Mouse (Mus musculus) B cell, adult 2 months (primary cell): Measurements from ENCODE around the gene Clta.
A peak's percentile ranks its signal among the peaks of the same experiment; 100 is the strongest.

Experiments
- DNase-seq, 2 experiments: peaks; one replicate each; pipeline ENCODE4 v3.0.0; 2022

Gene Clta

GRCm38 (mm10) chr4:43980846-43981245 is 23.4 kb upstream of the Clta start:
- DNase-seq = no peak

DNA sequence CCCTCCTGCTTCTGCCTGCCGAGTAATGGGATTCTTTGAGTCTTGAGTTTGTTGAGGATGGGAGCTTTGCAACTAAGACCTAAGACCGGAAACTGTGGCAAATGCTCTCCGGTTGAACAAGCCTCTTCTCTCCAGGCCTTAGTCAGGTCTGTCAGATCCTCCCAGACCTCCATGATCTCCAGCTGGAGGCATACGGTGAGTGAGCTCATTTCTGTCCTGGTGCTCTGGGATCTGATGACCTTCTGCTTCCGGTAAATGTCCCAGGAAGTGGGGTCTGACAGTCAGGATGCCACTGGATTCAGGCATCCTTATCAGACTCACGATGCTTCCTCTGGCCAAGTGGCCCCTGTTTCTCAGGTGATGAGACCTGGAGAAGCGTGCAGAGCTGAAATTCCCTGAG is 23.0 kb upstream of the Clta start:
- DNase-seq = no peak

GRCm38 (mm10) chr4:43982053-43982732 is 22.1 kb upstream of the Clta start:
- DNase-seq = peak; percentile 97

DNA sequence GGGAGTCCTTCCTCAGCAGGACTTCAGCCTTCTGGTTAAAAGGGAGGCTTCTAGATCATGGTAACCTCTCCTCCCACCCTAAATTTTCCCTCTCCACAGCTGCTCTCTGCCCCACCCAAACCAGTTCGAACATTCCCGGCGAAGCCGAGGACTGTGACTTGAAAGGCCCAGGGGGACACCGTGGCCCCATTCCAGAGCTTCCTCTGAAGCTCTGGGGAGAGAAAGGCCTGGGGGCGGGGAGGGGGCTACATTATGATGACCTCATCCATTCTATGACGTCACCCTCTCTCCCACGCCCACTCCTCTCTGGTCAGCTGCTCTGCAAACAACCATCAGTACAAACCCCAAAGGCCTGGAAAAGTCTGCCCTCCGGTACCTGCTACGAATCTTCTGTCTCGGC is 21.1 kb upstream of the Clta start, which contains the start of gene Ccin:
Ccin (plus strand) TSS at position 303 of the 400 bp plus-strand sequence.
- DNase-seq = no peak

DNA sequence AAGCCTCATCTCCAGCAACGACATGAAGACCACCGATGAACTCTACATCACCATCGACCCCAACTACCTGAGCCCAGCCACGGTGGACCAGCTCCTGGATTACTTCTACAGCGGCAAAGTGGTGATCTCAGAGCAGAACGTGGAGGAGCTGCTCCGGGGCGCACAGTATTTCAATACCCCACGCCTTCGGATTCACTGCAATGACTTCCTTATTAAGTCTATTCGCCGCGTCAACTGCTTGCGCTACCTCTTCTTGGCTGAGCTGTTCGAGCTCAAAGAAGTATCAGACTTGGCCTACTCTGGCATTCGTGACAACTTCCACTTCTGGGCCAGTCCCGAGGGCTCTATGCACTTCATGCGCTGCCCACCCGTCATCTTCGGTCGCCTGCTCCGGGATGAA is 20.5 kb upstream of the Clta start:
- no peak for DNase-seq

GRCm38 (mm10) chr4:43984326-43984725 is 19.9 kb upstream of the Clta start:
- no peak for DNase-seq

GRCm38 (mm10) chr4:43988976-43989375 is 15.3 kb upstream of the Clta start:
- no peak for DNase-seq

GRCm38 (mm10) chr4:43993072-43993471 is 11.2 kb upstream of the Clta start:
- no peak for DNase-seq

DNA sequence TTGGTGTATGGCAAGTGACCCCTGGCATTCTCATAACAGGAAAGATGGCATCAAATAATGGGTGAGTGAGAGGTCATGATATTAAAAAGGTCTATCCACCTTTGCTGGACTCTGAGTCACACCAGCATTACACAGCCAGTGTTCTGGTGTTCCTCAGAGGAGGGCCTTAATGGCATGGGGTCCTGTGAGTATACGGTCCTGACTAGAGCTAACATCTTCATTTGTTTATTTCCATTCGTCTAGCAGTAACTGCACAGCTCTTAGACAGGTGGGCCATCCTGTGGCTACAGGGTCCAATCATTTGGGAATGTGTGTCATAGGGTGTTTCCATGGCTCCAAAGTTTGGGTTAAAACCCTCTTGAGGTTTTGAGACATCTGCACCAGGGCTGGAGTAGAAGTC is 9.9 kb upstream of the Clta start:
- DNase-seq = no peak

DNA sequence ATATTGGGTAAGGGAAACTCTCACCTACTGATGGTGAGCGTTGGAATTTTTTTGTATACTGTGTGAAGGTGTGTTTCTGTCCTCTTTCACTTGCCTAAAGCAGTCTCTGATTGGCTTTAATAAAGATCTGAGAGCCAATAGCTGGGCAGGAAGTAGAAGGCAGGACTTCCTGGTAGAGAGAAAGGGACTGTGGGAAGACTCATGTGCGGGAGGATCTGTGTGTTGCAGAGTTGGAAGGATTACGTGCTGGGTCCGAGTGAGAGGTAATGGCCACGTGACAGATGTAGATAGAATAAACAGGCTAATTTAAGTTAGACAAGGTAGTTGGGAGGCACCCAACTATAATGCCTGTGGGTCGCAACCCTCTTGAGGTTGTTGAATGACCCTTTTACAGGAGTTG is 630 bp upstream of the Clta start:
- no peak for DNase-seq

- no peak for DNase-seq
Observed at GRCm38 (mm10) chr4:44004623-44005409, 564 bp downstream of the Clta start.

DNA sequence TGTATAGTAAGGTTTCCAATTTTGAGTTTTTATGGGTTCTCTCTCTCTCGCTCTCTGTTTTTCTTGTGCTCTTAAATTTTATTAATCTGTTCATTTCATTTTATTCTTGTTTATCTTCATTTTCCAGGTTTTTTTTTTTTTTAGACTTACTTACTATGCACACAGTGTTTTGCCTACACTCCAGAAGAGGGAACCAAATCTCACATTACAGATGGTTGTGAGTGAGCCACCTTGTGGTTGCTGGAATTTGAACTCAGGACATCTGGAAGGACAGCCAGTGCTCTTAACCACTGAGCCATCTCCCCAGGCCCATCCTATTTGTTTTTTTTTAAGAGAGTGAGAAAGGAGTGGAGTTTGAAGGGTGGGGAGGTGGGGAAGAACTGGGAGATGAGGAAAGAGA is 5.9 kb downstream of the Clta start:
- no peak for DNase-seq

DNA sequence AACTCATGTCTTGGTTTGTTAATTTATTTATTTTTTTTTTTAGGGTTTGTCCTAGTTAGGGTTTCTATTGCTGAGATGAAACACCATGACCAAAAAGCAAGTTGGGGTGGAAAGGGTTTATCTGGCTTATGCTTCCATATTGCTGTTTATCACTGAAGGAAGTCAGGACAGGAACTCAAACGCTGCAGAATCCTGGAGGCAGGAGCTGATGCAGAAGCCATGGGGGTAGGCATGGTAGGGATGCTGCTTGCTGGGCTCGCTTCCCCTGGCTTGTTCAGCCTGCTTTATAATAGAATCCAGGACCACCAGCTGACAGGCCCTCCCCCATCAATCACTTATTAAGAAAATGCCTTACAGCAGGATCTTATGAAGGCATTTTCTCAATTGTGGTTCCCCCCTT is 6.6 kb downstream of the Clta start:
- no peak for DNase-seq

DNA sequence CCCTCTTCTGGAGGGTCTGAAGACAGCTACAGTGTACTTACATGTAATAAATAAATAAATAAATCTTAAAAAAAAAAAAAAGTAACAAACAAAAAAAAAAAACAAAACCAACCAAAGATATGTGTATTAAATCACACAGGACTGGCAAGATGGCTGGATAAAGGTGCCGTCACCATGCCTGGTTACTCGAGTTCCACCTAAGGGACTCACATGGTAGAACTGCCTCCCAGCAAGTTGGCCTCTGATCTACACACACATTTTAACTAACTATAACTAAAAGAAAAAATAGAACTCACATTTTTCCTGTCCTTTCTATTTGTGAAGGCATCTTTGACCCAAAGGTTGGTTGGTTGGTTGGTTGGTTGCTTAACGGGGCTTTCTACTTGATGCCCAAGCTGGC is 7.5 kb downstream of the Clta start:
- peak in 1 of 2 experiments; percentile 15 for DNase-seq

DNA sequence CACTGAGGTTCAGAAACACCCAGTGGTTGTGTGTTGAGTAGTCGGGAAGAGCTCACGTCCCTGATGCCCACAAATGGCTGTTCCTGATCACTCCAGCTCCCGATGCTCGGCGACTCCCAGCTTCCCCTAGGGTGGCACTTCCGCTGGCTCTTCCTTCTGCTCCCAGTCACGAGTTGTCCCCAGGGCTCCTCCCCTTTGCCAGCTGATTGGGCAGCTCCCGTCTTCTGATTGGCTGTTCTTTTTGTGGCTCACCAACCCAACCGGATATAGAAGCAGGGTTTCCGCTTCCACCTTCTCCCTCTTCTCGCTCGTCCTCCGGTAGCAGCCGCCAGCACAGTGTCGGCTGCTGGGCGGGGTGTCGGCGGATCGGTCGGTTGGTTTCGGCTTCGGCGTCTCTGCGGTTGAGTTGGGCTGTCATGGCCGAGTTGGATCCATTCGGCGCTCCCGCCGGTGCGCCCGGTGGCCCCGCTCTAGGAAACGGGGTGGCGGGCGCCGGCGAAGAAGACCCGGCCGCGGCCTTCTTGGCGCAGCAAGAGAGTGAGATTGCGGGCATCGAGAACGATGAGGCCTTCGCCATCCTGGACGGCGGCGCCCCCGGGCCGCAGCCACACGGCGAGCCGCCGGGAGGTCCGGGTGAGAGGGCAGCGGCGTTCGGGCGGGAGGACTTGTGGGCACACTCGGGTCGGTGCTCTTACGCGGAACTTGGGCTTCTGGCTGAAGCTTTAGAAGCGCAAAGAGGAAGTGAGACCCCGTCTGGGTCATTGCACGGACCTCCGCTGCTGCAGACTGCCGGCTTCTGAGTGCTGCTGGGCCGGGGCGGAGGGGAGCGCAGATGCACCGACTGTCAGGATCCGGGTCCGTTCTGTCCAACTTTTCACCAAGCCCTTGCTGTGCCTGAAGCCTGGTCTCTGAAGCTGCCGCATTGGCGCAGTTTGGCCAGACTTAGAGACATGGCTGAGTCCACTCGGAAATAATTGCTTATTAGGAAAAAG is 8.4 kb downstream of the Clta start:
- DNase-seq = peak; percentile 82 to 83

- no peak for DNase-seq
Observed at GRCm38 (mm10) chr4:44013391-44014070, 9.3 kb downstream of the Clta start.

DNA sequence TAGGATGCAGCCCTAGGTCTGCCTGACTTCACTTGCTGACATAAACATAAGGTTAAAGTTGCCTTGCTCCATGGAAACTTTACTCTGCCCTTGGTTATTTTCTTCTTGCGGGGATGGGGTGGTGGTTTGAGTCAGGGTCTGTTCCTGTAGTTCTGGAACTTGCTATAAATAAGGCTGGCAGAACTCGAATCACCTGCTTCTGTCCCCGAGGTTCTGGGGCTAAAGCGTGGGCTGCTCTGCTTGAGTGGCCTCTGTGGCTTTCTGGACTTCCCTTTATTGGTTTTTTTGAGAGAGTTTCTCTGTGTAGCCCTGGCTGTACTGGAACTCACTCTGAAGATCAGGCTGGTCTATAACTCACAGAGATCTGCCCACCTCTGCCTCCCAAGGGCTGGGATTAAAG is 11.8 kb downstream of the Clta start:
- DNase-seq = peak; percentile 51 to 59

DNA sequence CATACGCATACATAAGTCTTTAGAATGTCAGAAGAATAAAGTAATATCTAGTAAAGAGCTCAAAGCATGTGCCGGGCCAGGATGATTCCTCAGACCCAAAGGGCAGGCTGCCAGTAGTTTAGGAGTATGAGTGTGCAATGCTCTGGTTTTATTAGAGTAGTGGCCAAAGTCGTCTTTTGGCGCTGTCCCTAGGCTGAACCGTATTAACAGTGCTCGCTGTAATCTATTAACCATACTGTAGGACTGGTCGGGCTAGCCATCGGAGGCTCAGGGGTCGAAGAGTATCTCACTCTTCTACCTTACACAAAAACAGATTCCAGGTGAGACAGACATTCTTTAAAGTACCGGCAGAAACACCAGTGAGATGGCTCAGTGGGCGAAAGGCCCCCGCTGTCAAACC is 12.5 kb downstream of the Clta start:
- DNase-seq = no peak

DNA sequence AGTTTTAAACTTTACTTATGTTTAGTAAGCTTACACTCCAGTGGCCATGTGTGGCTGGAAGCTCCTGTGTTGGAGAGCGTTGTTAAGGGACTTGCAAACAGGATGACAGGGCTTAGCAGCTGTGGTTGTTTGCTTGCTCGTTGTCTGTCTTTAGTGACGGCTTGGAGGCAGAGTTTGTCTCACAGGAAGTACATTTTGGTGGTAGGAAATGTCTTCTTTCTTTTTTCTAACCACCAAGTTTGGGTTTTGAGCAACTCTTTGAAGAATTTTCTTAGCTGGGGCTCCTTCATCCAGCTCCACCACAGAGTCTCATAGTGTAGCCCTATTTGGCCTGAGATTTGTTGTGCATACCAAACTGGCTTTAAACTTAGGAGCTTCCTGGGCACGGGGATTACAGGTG is 18.1 kb downstream of the Clta start:
- DNase-seq = no peak

- DNase-seq = no peak
Observed at GRCm38 (mm10) chr4:44022766-44023165, 18.5 kb downstream of the Clta start.

DNA sequence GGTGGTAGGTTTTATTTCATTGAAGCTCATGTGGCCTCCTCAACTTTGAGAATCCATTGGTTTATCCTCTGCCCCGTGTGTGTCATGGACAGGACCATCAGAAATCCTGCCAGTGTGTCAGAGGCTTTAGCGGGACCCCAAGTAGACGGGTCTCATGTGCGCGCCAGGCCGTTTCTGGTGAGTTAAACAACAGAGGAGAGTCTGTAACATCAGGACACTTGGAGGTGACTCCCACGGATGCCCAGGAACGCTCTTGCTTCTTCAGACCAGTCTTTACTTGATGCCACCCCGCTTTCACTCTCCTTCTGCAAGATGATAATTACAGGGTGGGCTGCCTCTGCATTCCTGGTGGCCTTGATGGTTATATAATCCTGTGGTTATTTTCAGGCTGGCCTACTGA is 19.4 kb downstream of the Clta start:
- DNase-seq = no peak

GRCm38 (mm10) chr4:44024241-44024640 is 20.0 kb downstream of the Clta start:
- no peak for DNase-seq

- DNase-seq = no peak
Observed at GRCm38 (mm10) chr4:44025570-44025969, 21.3 kb downstream of the Clta start.
